Mouse (Mus musculus) midbrain, embryonic 13.5 days (tissue): Measurements from ENCODE around the gene Hist2h2aa1. TPM values are rescaled to one million over a fixed set of nuclear protein-coding genes. Genes with fewer than 3 reads are reported as not detected.
A peak's percentile ranks its signal among the peaks of the same experiment; 100 is the strongest.
"Not testable (repeated sequence)": the region's sequence is repeated elsewhere in the genome, so short reads cannot be mapped to it uniquely, and the experiment has no call there.

ENCODE experiments used
- ATAC-seq: fragments of 200-750 bp; cut with Nextera tagmentation; 2 replicates; pipeline ENCODE4 v1.8.0; 2017; ENCODE audit warnings: mild to moderate bottlenecking, moderate TSS enrichment, moderate library complexity
- H3K27ac ChIP-seq: fragments of 300-500 bp; sonication (generic); 2 replicates; pipeline ENCODE4 v1.5.1; 2015; ENCODE audit warnings: inconsistent platforms, mild to moderate bottlenecking, moderate library complexity
- H3K27me3 ChIP-seq: fragments of 300-500 bp; sonication (generic); 2 replicates; pipeline ENCODE4 v1.6.1; 2015; ENCODE audit warnings: mild to moderate bottlenecking, inconsistent platforms
- H3K36me3 ChIP-seq: fragments of 300-500 bp; sonication (generic); 2 replicates; pipeline ENCODE4 v1.6.1; 2015; ENCODE audit warnings: mild to moderate bottlenecking, inconsistent platforms
- H3K4me1 ChIP-seq: fragments of 300-500 bp; sonication (generic); replicated peaks from 2 replicates; pipeline ENCODE4 v1.6.1; 2015; ENCODE audit warnings: inconsistent platforms
- H3K4me2 ChIP-seq: fragments of 300-500 bp; sonication (generic); replicated peaks from 2 replicates; pipeline ENCODE4 v1.6.1; 2015; ENCODE audit warnings: moderate library complexity, mild to moderate bottlenecking, inconsistent platforms
- H3K4me3 ChIP-seq: fragments of 300-500 bp; sonication (generic); replicated peaks from 2 replicates; pipeline ENCODE4 v1.5.1; 2015; ENCODE audit warnings: mild to moderate bottlenecking, inconsistent platforms
- H3K9ac ChIP-seq: fragments of 300-500 bp; sonication (generic); replicated peaks from 2 replicates; pipeline ENCODE4 v1.6.1; 2015; ENCODE audit warnings: mild to moderate bottlenecking, inconsistent platforms
- H3K9me3 ChIP-seq: fragments of 300-500 bp; sonication (generic); 2 replicates; pipeline ENCODE4 v1.6.1; 2016; ENCODE audit warnings: mild to moderate bottlenecking, inconsistent platforms
- WGBS: fragments of 180-500 bp; shearing (Covaris S2); methylation state at CpG from one replicate; pipeline ENCODE4 v1.1.7; 2015; 5-methylcytosine and 5-hydroxymethylcytosine counted together
- polyA plus RNA-seq: library from polyadenylated mRNA; unstranded; fragments of >200 nt; fragmentation: Nextera tagmentation; extraction: Ambion mirVana; gene quantifications from 2 replicates; pipeline ENCODE4 v1.2.1, GENCODE M21; 2015

The Hist2h2aa1 gene
- polyA plus RNA-seq, 1 experiment from 2014 or later: 23.2 TPM

DNA sequence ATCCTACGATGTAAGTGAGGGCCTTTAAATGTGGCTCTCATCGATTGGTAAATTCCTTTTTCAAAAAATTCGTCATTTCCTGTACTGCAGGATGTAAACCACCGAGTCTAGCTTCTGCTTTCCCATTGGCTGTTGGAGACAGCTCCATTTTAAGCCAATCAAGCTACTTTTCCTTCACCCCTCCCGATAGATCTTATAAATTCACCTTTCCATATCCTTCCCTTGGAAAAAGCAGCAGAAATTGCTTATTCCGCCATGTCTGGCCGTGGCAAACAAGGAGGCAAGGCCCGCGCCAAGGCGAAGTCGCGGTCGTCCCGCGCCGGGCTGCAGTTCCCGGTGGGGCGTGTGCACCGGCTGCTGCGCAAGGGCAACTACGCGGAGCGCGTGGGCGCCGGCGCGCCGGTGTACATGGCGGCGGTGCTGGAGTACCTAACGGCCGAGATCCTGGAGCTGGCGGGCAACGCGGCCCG, 25.6 kb upstream of the Hist2h2aa1 start, which contains the start of the genes Bola1 and Hist2h2ab:
Gene Bola1, minus strand, starts transcription at position 49 of the 470 bp plus-strand sequence.
Gene Hist2h2ab, plus strand, starts transcription at position 205 of the 470 bp plus-strand sequence.
- peak within 1 kb of the TSS; percentile 86 for H3K4me2 ChIP-seq
- H3K4me3 ChIP-seq: peak within 1 kb of the TSS; percentile 67
- peak within 1 kb of the TSS; percentile 82 for H3K9ac ChIP-seq
- H3K9me3 ChIP-seq: no peaks in the 10 kb centered on the region
- peak within 1 kb of the TSS; percentile 96 for H3K27ac ChIP-seq
- under 1% methylated on average over 37 of the region's 37 CpGs for WGBS
- peak; percentile 94 for ATAC-seq
- H3K4me1 ChIP-seq: peaks cover 39% of the 10 kb centered on the region
- peaks cover 9% of the 10 kb centered on the region; the same call in 1 of the 2 replicates for H3K27me3 ChIP-seq
- H3K36me3 ChIP-seq: no peaks in the 10 kb centered on the region

DNA sequence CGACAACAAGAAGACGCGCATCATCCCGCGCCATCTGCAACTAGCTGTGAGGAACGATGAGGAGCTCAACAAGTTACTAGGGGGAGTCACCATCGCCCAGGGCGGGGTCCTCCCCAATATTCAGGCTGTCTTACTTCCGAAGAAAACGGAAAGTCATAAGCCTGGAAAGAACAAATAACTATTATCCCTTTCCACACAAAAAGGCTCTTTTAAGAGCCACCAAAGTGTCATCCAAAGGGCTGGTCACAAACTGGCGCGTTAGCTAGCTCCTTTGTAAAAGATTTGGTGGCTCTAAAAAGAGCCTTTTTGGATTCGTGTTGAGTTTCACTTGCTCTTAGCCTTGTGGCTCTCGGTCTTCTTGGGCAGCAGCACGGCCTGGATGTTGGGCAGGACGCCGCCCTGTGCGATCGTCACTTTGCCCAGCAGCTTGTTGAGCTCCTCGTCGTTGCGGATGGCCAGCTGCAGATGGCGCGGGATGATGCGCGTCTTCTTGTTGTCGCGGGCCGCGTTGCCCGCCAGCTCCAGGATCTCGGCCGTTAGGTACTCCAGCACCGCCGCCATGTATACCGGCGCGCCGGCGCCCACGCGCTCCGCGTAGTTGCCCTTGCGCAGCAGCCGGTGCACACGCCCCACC, 25.0 kb upstream of the Hist2h2aa1 start:
- not testable (repeated sequence) for H3K9me3 ChIP-seq, H3K27me3 ChIP-seq, H3K36me3 ChIP-seq
- H3K4me1 ChIP-seq: peaks cover 43% of the 10 kb centered on the region
- H3K9ac ChIP-seq: peak overlapping the region; percentile 82
- H3K4me2 ChIP-seq: peak overlapping the region; percentile 86
- peak overlapping the region; percentile 96 for H3K27ac ChIP-seq
- peak overlapping the region; percentile 67 for H3K4me3 ChIP-seq
- ATAC-seq: peak; percentile 18; the same call in 1 of the 2 replicates
- WGBS: under 1% methylated on average over 34 of the region's 47 CpGs

GRCm38 (mm10) chr3:96220765-96221639, 24.3 kb upstream of the Hist2h2aa1 start, which contains the start of the genes Hist2h2ac and Hist2h2be:
Gene Hist2h2ac (minus strand): TSS chr3:96220880.
Gene Hist2h2be (plus strand): TSS chr3:96221119.
- no peaks in the 10 kb centered on the region for H3K36me3 ChIP-seq
- H3K4me3 ChIP-seq: peak within 1 kb of the TSS; percentile 67
- peak within 1 kb of the TSS; percentile 82 for H3K9ac ChIP-seq
- ATAC-seq: peak; percentile 73
- peak within 1 kb of the TSS; percentile 86 for H3K4me2 ChIP-seq
- H3K27ac ChIP-seq: peak within 1 kb of the TSS; percentile 96
- H3K4me1 ChIP-seq: peaks cover 48% of the 10 kb centered on the region
- H3K9me3 ChIP-seq: no peaks in the 10 kb centered on the region
- 0 out of 2 replicates have a peak, but pooled peaks cover 4% of the 10 kb centered on the region for H3K27me3 ChIP-seq
- under 1% methylated on average over 43 of the region's 43 CpGs for WGBS

DNA sequence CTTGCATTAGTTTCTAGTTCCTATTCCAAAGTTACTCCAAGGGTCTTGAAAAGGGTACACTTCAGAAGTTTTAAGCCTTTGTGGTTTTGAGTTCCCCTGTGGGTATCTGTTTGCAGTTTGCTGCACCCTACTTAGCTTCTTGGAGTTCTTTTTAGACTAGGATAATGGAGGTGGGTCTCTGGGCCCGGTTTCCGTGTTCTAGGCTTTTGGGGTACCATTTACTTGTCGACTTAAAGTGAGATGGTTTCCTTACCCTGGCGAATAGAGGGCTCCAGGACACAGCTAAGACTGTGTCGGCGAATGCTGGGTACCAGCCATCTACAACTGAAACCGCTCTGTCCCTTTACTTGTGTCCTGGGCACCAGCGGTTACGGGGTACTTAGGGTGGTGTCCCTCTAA, 23.7 kb upstream of the Hist2h2aa1 start:
- H3K27ac ChIP-seq: peak overlapping the region; percentile 96
- peak overlapping the region; percentile 86 for H3K4me2 ChIP-seq
- H3K4me1 ChIP-seq: peaks cover 50% of the 10 kb centered on the region
- peak overlapping the region; percentile 82 for H3K9ac ChIP-seq
- ATAC-seq: no peak
- no peaks in the 10 kb centered on the region for H3K36me3 ChIP-seq
- H3K9me3 ChIP-seq: no peaks in the 10 kb centered on the region
- H3K27me3 ChIP-seq: 0 out of 2 replicates have a peak, but pooled peaks cover 4% of the 10 kb centered on the region
- H3K4me3 ChIP-seq: peak overlapping the region; percentile 67
- 13% methylated on average over 9 of the region's 9 CpGs for WGBS

- no peak overlapping the region for H3K4me3 ChIP-seq
- ATAC-seq: no peak
Observed at GRCm38 (mm10) chr3:96222774-96223173, 22.5 kb upstream of the Hist2h2aa1 start.

GRCm38 (mm10) chr3:96225421-96225820, 19.9 kb upstream of the Hist2h2aa1 start:
- no peak for ATAC-seq
- H3K27ac ChIP-seq: no peak overlapping the region
- no peak overlapping the region for H3K9ac ChIP-seq
- H3K4me3 ChIP-seq: no peak overlapping the region
- no peak overlapping the region for H3K4me2 ChIP-seq
- peaks cover 43% of the 10 kb centered on the region for H3K4me1 ChIP-seq
- WGBS: 10% methylated on average over 2 of the region's 2 CpGs
- H3K36me3 ChIP-seq: no peaks in the 10 kb centered on the region
- H3K27me3 ChIP-seq: no peaks in the 10 kb centered on the region
- H3K9me3 ChIP-seq: no peaks in the 10 kb centered on the region

More at GRCm38 (mm10) chr3:96222774-96223173, 22.5 kb upstream of the Hist2h2aa1 start:
- H3K4me2 ChIP-seq: peak overlapping the region; percentile 13
- H3K4me1 ChIP-seq: peaks cover 50% of the 10 kb centered on the region
- H3K9me3 ChIP-seq: no peaks in the 10 kb centered on the region
- H3K36me3 ChIP-seq: no peaks in the 10 kb centered on the region
- 86% methylated on average over 4 of the region's 4 CpGs for WGBS
- no peak overlapping the region for H3K9ac ChIP-seq
- H3K27me3 ChIP-seq: no peaks in the 10 kb centered on the region
- H3K27ac ChIP-seq: no peak overlapping the region

DNA sequence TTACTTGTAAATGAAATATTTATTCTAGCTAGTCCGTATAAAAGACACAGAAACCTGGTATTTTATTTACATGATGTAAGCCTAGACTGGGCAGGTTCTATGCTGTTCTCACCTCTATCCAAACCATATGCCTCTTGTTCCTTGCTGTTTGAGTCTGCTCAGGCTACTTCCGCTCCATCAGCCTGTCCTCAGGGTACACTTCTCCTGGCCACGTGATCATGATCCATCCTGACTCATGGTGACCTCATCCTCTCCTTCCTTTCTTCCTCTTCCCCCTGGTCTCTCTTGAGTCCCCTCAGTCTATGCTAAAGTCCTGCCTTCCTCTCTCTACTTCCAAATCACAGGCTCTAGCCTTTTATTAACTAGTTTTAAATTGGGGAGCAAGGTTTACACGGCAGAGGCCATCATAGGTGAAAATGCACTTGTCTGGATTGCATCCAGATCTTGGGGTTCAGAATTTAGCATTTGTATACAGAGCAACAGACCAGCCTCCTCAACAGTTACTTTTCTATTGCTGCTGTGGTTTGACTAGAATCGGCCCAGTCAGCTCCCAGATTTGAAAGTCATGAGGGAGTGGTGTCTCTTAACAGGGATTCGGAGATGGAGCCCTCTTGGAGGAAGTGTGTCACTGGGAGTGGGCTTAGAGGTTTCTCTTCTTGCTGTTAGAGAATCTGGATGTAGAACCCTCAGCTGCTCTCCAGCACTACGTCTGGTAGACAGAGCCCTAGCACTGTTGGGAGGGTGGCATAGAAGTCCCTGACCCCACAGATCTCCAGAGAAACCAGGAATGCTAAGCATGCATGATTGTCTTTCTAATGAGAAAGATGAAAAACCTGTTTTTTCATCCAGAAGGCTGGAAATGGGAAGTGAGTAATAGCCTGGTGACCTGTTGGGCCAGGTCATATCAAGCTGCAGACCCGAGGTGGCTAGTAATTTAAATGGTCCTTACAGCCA, 18.3 kb upstream of the Hist2h2aa1 start:
- H3K36me3 ChIP-seq: no peaks in the 10 kb centered on the region
- ATAC-seq: no peak
- H3K27ac ChIP-seq: no peak overlapping the region
- no peak overlapping the region for H3K4me2 ChIP-seq
- 79% methylated on average over 8 of the region's 8 CpGs for WGBS
- no peaks in the 10 kb centered on the region for H3K9me3 ChIP-seq
- H3K4me3 ChIP-seq: no peak overlapping the region
- H3K27me3 ChIP-seq: no peaks in the 10 kb centered on the region
- no peak overlapping the region for H3K9ac ChIP-seq
- H3K4me1 ChIP-seq: peaks cover 32% of the 10 kb centered on the region

- Histone ChIP-seq H3K4me2 (no peak overlapping the region), H3K9ac (no peak overlapping the region), H3K4me3 (no peak overlapping the region), H3K4me1 (peaks cover 16% of the 10 kb centered on the region; the same call in 1 of the 2 replicates), H3K27ac (no peak overlapping the region), H3K9me3 (no peaks in the 10 kb centered on the region), H3K36me3 (no peaks in the 10 kb centered on the region), H3K27me3 (no peaks in the 10 kb centered on the region)
- 65% methylated on average over 2 of the region's 2 CpGs for WGBS
- no peak for ATAC-seq
Observed at GRCm38 (mm10) chr3:96228828-96229227, 16.5 kb upstream of the Hist2h2aa1 start.

DNA sequence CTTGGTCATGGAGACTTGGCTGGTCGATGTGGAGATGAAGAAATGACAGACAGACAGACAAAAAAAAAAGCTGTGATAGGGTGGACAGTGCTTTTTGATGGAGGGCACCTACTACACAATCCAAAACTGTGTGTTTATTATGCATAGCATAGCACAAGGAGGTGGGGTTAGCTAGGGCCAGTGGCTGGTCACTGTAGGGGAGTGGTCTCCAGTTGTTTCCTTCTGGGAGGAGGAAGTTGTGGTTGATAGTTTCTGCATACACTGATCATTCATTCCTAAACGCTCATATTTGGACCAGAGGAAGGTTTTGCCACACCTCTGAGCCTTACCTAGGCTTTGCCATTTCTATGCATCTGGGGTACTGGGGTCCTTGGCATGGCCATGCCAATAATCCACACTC, 14.9 kb upstream of the Hist2h2aa1 start:
- Histone ChIP-seq H3K9me3 (no peaks in the 10 kb centered on the region), H3K4me2 (no peak overlapping the region), H3K27me3 (no peaks in the 10 kb centered on the region), H3K27ac (no peak overlapping the region), H3K4me1 (0 out of 2 replicates have a peak, but pooled peaks cover 5% of the 10 kb centered on the region), H3K9ac (no peak overlapping the region), H3K4me3 (no peak overlapping the region), H3K36me3 (no peaks in the 10 kb centered on the region)
- ATAC-seq: no peak
- WGBS: 82% methylated on average over 2 of the region's 2 CpGs

DNA sequence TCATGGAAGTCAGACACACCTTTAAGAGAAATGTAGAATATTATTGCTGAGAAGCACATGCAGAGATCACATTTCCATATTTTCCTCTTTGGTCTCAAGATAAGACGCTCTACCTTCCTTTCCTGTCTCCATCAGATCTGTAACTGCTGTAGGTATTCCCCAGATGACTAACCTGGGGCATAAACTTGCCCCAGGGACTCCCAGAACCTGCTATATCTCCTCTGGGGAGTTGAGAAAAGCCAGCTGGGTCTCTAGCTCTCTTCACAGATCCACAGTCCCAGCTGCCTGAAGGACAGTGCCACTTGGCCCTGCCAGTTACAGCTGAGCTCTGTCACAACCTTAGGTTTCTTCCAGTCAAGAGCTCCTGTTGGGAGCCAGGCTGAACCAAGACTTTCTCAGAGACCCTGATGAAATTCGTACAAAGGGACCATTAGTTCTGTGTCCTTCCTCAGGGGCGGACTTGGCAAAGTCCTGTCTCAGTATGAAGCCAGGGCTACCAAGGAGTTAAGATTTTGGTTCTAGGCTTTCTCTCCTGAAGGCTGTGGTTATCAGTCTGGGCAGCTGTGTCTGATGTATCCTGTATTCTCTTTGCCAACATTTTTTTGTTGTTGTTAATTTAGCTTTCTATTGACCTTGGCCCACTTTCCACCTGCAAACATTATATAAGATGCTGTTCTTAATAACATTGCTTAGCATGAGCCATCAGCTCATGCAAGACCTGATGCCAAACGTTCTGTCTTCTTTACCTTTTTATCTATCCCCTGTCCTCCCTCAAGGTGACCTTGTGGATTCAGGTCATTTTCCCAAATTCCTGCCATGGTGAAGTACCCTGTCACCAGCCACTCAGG, 14.2 kb upstream of the Hist2h2aa1 start:
- no peak for ATAC-seq
- H3K4me1 ChIP-seq: 0 out of 2 replicates have a peak, but pooled peaks cover under 1% of the 10 kb centered on the region
- H3K4me3 ChIP-seq: no peak overlapping the region
- no peaks in the 10 kb centered on the region for H3K27me3 ChIP-seq
- no peaks in the 10 kb centered on the region for H3K9me3 ChIP-seq
- no peak overlapping the region for H3K27ac ChIP-seq
- no peaks in the 10 kb centered on the region for H3K36me3 ChIP-seq
- H3K4me2 ChIP-seq: no peak overlapping the region
- H3K9ac ChIP-seq: no peak overlapping the region
- 84% methylated on average over 4 of the region's 4 CpGs for WGBS
